Mouse (Mus musculus) CH12.LX (cell line): ENCODE measurements at regions not wholly inside any gene's neighbourhood (a gene's known extent, or its start where the extent isn't known, plus 50 kb on each side); places are given as distances from the start of the nearest gene placed in this dataset.

ENCODE experiments used
- BHLHE40 ChIP-seq: IDR thresholded peaks from 2 replicates; pipeline ENCODE4 v1.6.1; 2011; ENCODE audit warnings: mild to moderate bottlenecking, low read depth, low read length, improper control_type of control experiment
- CTCF ChIP-seq, 2 experiments: IDR thresholded peaks in 1 of 2; conservative IDR thresholded peaks in 1 of 2; 2 replicates each; pipeline ENCODE4 v1.5.1; 2011 to 2012; ENCODE audit warnings: low read depth in 2 of 2, low read length in 2 of 2, improper control_type of control experiment in 1 of 2, inconsistent platforms in 1 of 2, mild to moderate bottlenecking in 1 of 2, moderate library complexity in 1 of 2
- E2F4 ChIP-seq: IDR thresholded peaks from 2 replicates; pipeline ENCODE4 v1.6.1; 2011; ENCODE audit warnings: low read depth, low read length, improper control_type of control experiment; ENCODE audit not compliant: insufficient replicate concordance
- MAFK ChIP-seq: IDR thresholded peaks from 2 replicates; pipeline ENCODE4 v1.6.1; 2011; ENCODE audit warnings: low read length, improper control_type of control experiment; ENCODE audit not compliant: insufficient replicate concordance
- MAX ChIP-seq: IDR thresholded peaks from 2 replicates; pipeline ENCODE4 v1.6.1; 2011; ENCODE audit warnings: low read length, improper control_type of control experiment
- MXI1 ChIP-seq: IDR thresholded peaks from 2 replicates; pipeline ENCODE4 v1.6.1; 2011; ENCODE audit warnings: mild to moderate bottlenecking, low read depth, low read length, improper control_type of control experiment
- NELFE ChIP-seq: IDR thresholded peaks from 2 replicates; pipeline ENCODE4 v1.6.1; 2011; ENCODE audit warnings: low read depth, low read length, improper control_type of control experiment
- NRF1 ChIP-seq: IDR thresholded peaks from 2 replicates; pipeline ENCODE4 v1.6.1; 2014; ENCODE audit warnings: low read depth, mild to moderate bottlenecking, inconsistent platforms, low read length, improper control_type of control experiment, moderate library complexity
- RCOR1 ChIP-seq: conservative IDR thresholded peaks from 2 replicates; pipeline ENCODE4 v1.6.1; 2012; ENCODE audit warnings: low read depth, mild to moderate bottlenecking, inconsistent platforms, low read length, improper control_type of control experiment
- SIN3A ChIP-seq: IDR thresholded peaks from 2 replicates; pipeline ENCODE4 v1.6.1; 2012; ENCODE audit warnings: low read length, improper control_type of control experiment, inconsistent platforms
- USF2 ChIP-seq: conservative IDR thresholded peaks from 2 replicates; pipeline ENCODE4 v1.6.1; 2011; ENCODE audit warnings: low read depth, low read length, improper control_type of control experiment

GRCm38 (mm10) chr12:70544850-70545510, 92.1 kb downstream of the Tmx1 start:
- TF ChIP-seq USF2 (no peak), NRF1 (no peak), E2F4 (no peak), CTCF (conservative IDR thresholded peaks at IDR 0.05 in 1 of 2, IDR thresholded peaks at IDR 0.05 in 1 of 2; ENCODE audit: low read depth in 2 of 2, low read length in 2 of 2) (no peak), MAX (no peak), MXI1 (no peak), MAFK (no peak), BHLHE40 (no peak), RCOR1 (no peak), NELFE (no peak), SIN3A (no peak)
